Mouse (Mus musculus) skeletal muscle tissue, adult 2 months (tissue): ENCODE data around the gene Inpp5b.
"Not testable (repeated sequence)": the region's sequence is repeated elsewhere in the genome, so short reads cannot be mapped to it uniquely, and the experiment has no call there.

Experiments used
- DNase-seq: peaks from one replicate; pipeline ENCODE4 v3.0.0-alpha.2; 2012; ENCODE audit warnings: low read depth, low spot score

Gene Inpp5b

DNA sequence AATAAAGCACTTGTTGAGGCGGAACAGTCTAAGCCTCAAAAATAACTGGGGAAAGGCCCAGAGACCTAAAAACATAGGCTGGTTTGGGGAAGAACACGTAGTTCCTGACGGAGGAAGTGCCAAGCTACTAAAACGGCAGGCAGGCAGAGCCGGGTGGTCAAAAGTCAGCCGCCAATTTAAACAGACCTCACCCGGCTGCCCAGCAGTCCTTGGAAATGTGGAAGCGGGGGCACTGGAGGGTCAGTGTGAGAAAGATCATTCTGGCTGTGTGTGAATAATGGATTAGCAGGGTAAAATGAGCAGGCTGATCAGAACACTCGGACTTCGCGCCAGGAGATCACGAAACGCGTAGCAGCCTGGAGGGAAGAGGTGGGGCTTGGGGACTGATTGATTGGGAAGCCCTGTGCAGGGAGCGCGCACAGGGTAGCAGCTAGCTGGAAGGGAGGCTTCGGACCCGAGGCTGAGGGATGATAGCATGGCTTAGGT lies 31.6 kb upstream of the Inpp5b start:
- DNase-seq: no peak

DNA sequence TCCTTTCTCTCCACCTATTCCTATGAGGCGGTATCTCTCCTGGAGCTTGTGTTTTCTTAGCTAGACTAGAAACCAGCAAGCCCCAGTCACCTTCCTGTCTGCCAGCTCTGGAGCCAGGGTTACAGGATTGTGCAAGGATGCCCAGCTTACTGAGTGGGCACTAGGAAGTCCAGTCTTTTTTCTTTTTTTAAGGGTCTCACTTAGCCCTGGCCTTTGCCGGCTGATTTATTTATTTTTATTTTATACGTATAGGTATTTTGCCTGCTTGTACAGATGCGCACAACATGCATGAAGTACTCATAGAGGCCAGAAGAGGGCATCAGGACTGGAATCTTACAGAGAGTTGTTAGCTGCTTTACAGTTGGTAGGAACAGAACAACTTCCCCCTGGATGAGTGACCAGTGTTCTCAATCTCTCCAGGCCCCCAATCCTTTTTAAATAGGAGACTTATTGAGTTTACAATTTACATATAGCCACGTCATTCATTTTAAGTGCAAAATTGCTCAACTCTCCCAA lies 30.8 kb upstream of the Inpp5b start:
- no peak for DNase-seq

DNA sequence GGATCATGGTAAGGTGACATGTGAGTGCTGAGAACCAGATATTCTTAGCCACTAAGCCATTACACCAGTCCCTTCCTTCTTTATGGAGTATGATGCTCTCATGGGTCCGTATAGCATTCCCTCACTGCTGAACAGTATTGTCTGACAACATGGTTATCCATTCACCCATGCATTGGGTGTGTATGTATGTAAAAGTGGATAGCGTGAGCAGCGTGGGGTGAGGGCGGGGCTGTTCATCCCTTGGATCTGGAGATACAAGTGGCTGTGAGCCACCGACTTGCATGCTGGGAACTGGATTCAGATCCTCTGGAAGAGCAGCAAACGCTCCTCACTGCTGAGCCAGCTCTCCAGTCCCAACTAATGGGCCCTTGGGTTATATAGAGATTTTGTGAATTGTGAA lies 29.0 kb upstream of the Inpp5b start:
- DNase-seq: no peak

DNA sequence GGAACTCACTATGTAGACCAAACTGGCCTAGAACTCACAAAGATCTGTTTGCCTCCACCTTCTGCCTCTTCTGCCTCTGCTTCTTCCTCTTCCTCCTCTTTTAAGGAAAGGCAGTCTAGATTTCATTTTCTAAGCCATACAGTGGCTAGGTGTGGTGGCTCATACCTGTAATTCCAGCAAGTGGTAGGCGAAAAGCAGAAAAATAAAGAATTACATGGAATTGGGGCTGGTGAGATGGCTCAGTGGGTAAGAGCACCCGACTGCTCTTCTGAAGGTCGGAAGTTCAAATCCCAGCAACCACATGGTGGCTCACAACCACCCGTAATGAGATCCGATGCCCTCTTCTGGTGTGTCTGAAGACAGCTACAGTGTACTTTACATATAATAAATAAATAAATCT lies 27.8 kb upstream of the Inpp5b start:
- DNase-seq: not testable (repeated sequence)

DNA sequence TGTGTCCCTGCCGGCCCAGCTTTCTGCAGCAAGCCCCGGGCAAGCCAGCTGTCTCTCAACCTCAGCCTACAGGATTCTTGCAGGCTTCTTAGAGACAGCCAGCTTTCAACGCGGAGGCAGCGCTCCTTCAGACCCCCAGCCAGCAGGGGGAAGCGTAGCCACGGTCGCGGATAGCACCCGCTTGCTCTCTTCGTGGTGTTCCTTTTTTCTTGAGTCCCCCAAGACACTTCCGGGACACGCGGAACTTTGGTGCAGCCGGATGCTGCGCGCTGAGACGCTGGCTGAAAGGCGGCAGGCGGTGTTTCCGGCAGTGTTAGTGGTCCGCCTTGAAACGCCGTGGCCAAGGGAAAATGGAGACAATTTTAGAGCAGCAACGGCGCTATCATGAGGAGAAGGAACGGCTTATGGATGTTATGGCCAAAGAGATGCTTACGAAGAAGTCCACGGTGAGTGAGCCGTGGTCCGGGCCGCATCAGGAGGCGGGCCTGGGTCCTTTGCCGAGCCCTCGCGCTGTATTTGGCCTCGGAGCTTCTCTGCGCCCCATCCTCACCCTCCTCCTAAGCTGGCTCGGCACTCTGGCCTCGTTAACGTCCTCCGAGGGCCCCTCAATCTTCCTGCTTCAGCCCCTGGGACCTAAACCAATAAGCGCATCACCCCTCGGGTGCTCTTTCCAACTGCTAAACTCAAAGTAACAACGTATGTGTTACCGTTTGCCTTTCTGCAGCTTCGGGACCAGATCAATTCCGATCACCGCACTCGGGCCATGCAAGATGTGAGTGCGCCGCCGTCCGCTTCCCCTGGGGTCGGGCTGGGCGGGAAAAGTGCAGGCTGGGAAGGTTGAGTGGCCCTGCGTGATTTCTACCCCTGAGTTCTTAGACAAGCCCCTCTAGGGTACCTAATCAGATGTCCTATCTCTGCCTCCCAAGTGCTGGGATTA lies 26.8 kb upstream of the Inpp5b start, which contains the start of gene Sf3a3:
Gene Sf3a3 (plus strand): TSS at position 232 of the 937 bp plus-strand sequence.
- peak; percentile 91 for DNase-seq

DNA sequence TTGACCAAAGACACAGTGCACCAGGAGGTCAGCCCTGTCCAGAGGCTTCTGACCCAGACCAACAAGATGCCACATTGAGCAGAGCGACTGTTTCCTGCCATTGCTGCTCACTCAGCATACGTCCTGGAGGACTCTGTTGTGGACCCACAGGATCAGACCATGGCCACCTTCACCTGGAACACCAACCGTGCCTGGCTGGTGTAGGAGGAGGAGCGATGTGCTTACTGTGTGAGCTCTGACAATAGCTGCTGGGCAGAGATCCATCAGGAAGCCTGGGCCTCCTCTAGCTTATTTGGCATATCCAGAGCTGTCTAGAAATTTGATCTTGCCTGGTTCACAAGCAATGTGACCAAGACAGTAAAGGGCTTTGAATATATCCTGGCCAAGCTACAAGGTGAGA lies 22.5 kb upstream of the Inpp5b start:
- no peak for DNase-seq

DNA sequence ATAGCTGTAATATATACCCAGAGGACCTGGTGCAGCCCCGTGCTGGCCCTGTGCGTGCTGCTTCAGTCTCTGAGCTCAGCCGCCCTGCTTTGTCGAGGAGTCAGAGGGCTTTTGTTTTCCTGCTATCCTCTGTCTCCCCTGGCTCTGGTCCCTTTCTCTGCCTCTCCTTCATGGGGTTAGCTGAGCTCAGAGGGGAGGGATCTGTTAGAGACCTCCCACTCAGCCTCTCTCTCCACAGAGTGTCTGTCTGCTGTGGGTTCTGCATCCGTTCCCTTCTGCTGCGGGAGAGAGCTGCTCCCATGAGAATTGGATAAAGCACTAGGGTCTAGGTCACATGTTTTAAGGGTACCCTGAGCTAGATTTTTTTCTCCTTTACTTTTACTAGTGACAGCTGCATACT lies 15.5 kb upstream of the Inpp5b start:
- no peak for DNase-seq

DNA sequence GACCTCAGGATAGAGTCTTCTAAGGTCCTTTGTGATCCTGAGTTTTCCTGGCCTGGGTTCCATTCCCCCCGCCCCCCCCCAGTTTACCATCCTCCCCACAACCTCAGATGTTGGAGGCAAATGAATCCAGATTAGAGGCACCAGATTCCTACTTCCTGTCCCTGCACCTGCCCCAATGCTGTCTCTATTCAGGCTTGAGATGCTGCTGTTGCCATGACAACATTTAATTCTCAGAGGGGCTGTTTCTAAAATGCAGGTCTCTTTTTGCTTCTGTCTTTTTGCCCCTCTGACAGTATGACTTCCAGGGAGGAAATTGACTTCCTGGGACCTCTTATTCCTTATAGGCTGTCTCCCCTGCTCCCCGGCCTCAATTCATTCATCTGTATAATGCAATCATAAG lies 4.7 kb upstream of the Inpp5b start:
- DNase-seq: no peak

DNA sequence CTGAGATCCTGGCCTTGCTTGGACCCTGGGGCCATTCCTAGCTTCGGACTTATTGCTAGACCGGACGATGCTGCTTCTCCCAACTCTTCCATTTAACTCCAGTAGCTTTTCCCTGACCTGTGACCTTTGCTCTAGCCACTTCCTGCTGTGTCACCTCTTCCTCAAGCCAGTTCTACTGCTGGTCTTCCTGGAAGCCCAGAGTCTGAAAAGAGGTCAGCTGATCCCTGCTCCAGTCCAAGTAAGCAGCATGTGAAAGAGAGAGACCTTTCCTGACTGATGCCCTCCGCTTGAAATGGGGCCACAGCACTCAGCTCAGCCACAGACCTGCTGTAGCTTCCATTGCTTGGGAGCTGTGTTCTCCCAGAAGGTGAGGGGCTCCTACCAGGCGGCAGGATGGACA lies 4.2 kb upstream of the Inpp5b start:
- DNase-seq: no peak

DNA sequence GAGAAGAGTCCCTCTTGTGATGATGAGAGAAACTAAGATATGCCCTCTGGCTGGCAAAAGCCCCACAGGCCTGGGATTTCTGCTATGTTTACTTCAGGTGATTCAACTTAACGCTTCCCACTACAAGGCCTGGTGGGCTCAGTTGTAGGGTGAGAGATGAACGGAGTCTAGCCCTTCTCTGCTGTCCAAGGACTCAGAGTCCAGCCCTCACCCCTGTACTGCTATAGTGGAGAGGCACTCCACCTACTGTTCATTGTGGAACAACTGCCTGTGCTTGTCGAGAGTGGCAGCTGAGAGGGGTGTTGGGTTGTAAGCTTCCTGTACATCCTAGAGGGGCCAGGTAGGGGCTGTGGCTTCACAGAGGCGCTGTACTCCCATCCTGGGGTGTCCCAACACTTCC lies 3.6 kb upstream of the Inpp5b start:
- DNase-seq: no peak

DNA sequence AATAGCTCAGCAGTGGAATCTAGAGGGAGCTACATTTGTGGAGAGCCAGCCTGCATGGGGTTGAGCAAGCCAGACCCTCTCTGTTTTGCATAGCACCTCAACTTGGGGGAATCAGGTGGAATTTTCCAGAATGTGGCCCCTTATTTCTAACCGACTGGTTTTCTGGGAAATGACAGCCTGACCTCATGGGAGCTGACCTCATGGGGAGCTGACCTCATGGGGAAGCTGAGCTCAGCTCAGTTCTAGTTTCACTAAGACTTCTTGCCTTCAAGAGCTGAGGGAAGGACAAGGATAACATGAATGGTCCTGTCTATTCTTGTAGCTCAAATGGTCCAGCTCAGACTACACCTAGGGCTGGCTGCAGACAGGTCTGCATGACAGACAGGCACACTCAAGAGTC lies 2.9 kb upstream of the Inpp5b start:
- no peak for DNase-seq

DNA sequence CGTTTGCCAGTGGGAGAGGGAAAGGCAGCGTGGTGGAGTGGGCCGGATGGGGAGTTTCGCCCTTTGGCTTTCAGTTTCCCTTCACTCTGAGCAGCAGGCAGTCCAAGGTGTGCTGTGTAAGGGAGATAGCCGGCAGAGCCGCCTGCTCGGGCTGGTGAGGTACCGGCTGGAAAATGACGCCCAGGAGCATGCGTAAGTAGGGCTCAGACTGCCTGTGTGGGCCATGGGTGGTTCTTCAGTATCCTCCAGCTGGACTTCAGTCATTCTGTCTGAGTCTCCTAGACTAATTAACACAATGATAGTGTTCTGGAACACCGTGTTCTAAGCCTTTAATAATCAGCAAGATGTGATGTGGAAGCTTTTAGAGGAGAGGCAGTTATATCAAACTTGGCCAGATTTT lies 1.2 kb downstream of the Inpp5b start:
- no peak for DNase-seq

DNA sequence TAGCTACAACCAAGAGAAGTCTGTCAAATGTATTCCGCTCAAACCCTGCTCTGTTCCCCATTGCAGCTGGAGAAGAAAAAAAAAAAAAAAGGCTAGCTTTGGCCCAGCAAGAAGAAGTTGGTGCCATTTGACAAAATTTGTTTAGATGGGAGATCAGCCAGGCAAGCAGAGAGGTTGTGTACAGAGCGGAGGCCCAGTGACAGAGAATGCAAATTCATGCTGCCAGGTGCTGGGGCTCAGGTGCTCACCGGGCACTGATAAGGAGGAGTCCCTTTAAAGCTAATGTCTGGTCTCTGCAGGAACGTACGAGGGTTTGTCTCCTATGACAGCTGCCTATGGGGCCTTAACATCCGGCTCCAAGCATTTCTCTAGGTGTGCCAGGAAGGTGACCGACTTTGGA lies 4.9 kb downstream of the Inpp5b start:
- DNase-seq: no peak

DNA sequence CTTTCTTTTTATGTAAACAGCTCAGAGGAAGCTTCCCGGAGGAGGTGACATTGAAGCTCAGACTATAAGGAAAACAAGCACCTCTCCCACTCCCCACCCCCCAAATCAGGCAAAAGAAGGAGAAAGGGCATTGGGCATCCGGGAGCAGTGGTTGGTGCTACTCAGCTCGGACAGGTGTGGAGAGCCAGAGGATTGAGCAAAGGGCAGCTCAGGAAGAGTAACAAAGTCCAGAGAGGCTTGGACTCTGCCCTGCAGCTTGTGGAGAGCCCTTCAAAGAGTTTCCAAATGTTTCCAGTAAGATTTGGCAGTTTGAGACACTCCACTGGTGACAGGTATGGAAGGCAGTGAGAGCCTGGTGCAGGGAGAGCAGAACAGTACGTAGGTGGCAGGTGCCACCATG lies 6.2 kb downstream of the Inpp5b start:
- DNase-seq: no peak

DNA sequence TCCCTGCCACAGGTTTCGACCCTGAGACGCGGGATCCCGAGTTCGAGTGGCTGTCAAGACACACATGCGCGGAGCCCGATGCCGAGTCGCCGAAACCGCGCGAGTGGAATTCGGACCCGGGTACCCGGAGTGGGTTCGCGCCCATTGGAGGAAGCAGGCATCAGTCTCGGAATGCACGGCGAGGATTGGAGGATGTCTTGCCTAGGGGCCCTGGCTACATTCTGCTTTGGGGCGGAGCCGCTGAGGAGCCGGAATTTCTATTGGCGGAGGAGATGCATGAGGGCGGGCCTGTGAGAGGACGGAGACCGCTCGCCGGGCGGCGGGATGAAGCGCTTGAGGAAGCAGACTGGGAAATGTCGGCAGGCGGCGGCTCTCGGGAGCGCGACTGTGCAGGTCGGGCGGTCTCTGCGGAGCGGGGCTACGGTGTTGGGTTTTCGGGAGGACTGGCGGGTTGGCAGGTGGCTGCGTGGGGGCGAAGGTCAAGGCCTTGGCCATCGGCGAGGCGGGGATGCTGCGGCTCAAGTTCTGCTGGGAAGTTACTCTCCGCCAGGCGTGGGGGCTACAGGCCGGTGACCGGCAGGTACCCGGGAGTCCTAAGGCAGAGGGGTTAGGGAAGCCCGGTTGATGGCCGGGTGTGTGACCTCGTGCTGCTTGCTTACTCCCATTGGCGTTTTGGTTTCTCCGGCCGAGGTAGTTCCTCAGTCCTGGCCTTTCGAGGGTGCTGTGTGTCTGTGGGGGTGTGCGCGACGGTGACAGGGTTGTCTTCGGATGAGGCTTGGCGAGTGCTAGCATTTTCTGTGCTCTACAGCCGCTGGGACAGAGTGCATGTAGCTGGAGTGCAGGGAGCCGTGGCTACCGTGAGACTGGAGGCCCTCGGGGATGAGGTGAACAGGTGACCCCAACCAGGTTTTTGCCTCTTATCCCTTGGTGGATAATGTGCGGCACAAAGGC lies 9.9 kb downstream of the Inpp5b start:
- DNase-seq: peak; percentile 95

DNA sequence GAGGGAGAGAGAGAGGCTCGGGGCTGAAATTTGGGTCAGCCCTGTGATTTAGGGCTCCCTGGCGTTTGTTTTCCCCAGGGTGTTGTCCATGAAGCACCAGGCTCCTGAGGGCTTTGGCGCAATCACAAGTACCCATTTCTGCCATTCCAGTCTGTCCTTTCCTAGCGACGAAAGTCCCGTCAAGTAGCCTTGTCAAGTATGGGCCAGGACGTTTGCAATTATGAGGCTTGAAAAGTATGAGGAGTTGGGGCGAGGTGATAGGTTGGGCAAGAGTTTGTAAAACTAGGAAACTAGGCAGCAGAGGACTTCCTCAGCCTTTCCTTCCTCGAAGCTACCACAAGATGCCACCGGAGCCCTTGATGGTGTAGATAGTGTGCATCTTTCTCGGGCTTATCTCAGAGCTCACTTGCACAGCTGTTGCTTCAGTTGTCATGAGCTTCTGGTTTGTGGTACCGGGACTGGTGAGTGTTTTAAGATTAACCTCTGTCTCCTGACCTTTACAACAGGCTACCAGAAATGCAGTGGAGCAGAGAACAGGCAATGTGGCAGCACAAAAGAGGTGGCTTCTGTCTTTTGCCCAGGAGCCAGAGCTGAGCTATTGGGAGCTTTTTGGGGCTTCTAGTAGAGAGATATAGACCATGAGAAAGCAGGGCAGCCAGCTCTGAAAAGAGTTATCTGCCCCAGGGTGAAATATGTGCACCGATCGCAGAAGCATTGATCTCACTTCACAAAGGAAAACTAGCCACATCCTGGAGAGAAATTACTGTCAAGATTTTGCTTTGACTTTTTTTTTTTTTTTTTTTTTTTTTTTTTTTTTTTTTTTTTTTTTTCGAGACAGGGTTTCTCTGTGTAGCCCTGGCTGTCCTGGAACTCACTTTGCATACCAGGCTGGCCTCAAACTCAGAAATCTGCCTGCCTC lies 10.9 kb downstream of the Inpp5b start:
- DNase-seq: no peak

DNA sequence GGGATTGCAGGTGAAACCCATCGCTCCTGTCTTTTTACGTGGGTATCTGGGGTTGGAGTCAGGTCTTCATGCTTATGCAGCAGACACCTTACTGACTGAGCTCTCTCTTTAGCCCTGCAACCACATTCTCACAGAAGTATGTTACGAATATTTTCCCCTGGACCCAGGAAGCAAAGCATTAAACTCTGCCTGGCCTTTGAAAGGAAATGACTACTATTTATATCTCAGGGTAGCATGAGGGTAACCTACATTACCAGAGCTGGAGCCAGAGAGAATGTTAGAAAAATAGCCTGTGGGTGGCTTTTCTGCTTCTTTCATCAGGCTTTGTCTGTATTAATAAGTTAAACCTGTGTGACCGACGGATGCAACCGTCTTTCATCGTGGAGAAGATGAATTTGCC lies 13.9 kb downstream of the Inpp5b start:
- DNase-seq: no peak

DNA sequence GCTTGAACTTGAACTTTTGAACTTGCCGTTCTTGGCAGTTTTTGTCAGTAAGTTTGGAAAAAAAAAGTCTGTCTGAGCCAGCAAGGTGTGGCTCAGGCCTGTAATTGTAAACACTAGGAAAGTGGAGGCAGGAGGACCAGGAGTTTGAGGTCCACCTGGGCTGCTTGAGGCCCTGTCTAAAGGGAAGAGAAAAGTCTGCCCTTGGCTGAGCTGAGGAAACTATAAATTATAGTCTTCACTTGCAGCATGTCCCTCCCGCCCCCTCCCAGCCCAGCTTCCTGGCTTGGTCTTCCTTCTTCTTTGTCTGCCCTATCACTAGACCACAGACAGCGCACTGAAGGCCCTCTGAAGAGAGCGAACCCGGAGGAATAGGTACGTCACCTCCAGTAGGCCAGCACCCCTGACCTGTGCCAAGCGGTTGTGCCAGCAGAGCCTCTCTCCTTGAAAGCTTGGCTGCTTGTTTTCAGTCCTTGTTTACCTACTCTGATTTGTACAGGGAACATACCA lies 17.7 kb downstream of the Inpp5b start:
- no peak for DNase-seq

DNA sequence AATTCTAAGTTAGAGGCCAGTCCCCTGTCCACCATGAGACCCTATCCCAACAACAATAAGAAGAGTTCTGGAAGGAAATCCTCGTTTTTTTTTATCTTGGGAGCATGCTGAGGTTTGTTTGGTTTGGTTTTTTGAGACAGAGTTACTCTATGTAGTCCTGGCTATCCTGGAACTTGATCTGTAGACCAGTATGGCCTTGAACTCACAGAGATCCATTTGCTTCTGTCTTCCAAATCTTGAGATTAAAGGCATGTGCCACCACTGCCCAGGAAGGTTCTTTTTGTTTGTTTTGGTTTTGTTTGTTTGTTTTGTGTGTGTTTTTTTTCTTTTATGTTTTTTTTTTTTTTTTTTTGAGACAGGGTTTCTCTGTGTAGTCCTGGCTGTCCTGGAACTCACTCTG lies 19.6 kb downstream of the Inpp5b start:
- DNase-seq: no peak

DNA sequence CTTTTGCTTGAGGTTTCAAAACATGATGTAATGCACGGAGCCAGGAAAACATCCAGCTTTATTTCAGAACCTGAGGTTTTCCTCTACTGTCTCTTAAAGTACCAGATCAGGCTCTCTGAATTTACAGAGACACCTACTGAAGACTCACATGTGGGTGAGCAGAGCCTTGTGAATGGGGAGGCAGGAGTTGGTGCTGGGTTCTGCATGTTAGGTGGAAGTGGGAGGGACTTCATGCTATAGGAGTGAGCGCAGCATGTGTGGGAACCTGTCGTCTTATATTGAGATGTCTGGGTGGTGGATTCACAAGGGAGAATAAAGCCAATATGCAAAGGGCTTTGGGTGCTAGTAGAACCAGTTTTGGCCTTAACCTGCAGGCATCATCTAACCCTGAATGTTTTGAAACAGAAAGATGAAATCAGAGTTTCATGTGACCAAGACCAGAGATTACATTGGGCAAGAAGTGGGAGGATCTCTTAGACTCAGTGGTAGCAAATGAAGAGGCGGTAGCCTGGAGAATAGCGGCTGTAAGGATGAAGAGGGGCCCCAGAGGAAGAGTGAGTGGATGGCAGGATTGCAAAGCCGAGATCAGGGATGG lies 21.3 kb downstream of the Inpp5b start:
- no peak for DNase-seq
